Mouse (Mus musculus) stomach, postnatal 0 days (tissue): Measurements from ENCODE around the gene Eif2ak3.

ENCODE experiments used
- CTCF ChIP-seq: IDR thresholded peaks from 2 replicates; pipeline ENCODE4 v1.5.1; 2016; ENCODE audit warnings: antibody characterized with exemption, low read depth, mild to moderate bottlenecking, moderate library complexity
- EP300 ChIP-seq: optimal IDR thresholded peaks from 2 replicates; pipeline ENCODE3; 2016; ENCODE audit warnings: antibody characterized with exemption

DNA sequence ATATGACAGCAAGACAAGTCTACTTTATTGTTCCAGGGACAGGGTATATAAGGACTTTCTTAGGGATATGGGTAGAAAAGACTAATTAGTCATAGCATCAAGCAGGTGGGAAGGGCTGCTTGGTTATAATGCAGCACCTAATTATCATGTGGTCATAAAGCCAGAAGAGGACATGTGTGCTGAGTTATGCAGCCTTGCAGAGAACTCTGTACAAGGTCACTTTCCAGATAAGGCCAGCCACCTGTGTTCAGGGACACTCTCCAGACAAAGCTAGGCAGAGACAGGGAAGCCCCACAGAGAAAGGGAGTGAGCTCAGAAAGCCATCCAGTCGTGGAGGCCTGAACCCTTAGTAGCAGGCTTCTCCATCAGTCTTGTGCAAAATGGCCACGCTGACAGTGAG, 22.7 kb upstream of the Eif2ak3 start:
- TF ChIP-seq CTCF (no peak), EP300 (no peak)
